Mouse (Mus musculus) spleen, adult 18-20 months (tissue): Measurements from ENCODE around the gene Mup6.
A peak's percentile ranks its signal among the peaks of the same experiment; 100 is the strongest.
"Not testable (repeated sequence)": the region's sequence is repeated elsewhere in the genome, so short reads cannot be mapped to it uniquely, and the experiment has no call there.

Source experiments
- DNase-seq, 2 experiments: peaks; one replicate each; pipeline ENCODE4 v3.0.0; 2022; ENCODE audit warnings: mixed read lengths in 2 of 2

Mup6 gene

GRCm38 (mm10) chr4:59963405-59964344 is at the start of gene Mup6:
Gene Mup6 (plus strand): TSS chr4:59964294.
- DNase-seq = no peak

- DNase-seq = no peak
These were observed 49.3 kb upstream of the Mup6 start, which contains the start of gene Slc46a2 for GRCm38 (mm10) chr4:59914608-59915403. Gene Slc46a2 (minus strand): TSS chr4:59915056.

- no peak for DNase-seq
These were observed 46.1 kb upstream of the Mup6 start for GRCm38 (mm10) chr4:59917966-59918365.

GRCm38 (mm10) chr4:59925082-59925481 is 39.0 kb upstream of the Mup6 start:
- peak; percentile 16 to 35 for DNase-seq

DNA sequence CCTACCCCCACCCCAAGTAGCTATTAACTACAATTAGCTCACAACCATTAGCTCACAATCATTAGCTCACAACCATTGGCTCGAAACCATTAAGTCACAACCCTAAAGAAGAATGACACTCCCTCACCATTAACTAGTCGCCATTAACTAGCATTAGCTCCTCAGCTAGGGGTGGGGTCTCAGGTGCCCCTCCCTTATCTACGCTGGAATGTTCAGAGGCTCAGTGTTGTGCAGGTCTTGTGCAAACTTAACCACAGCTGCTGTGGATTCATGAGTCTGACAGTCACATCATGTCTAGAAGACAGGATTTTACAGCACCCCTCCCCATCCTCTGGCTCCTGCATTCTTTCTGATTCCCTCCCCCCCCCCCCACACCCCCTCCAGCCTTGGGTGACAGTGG is 36.4 kb upstream of the Mup6 start:
- no peak for DNase-seq

DNA sequence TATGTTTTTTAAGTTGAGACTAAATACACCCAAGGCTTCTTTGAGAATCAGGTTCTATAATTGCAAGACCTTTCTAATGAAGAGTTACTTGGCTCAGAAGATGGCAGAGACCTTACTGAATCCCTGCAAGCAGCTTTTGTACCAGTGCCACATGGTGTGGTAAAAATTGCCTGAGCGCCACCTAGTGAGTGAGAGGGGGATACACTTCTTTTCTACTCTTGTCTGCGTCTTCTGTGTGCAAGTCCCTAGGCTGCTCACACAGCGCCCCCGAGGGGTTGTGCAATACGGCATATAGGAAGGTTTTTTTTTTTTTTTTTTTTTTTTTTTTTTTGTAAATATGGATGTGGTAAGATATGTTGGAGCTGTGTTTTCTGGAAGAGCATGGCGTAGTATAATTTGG is 35.7 kb upstream of the Mup6 start:
- peak; percentile 61 to 69 for DNase-seq

DNA sequence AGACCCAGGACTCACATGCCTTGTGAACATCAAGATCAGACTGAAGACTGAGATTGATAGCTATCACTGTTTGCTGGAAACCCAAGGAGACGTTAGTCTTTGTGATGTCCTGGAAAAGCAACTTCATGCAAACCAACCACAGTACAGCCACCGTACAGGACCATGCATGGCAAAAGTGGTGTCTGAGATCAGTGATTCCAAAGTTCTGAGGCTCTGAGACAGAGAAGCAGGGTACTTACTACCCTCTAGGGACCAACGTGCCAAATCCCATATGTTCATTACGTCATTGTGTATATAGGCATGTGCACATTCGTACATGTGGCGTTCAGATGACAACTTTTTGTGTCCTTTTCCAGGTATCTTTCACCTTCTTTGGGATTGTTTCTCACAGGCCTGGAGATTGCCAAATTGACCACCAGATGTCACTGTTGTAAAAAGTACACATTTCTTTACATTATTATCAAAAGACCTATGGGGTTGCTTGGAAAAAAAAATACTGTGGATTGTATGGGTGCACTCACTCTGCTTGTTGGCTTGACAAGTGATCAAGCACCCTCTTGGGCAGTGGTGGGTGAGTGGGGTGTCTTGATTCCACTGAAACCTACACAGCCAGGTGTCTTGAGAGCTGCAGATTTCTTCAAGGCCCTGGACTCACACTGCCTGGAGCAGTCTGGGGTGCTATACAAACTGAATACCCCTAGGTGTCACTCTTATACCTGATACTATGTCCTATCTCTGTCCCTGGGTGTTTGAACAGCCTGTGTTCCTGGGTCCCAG is 31.4 kb upstream of the Mup6 start:
- peak in 1 of 2 experiments; percentile 8 for DNase-seq

DNA sequence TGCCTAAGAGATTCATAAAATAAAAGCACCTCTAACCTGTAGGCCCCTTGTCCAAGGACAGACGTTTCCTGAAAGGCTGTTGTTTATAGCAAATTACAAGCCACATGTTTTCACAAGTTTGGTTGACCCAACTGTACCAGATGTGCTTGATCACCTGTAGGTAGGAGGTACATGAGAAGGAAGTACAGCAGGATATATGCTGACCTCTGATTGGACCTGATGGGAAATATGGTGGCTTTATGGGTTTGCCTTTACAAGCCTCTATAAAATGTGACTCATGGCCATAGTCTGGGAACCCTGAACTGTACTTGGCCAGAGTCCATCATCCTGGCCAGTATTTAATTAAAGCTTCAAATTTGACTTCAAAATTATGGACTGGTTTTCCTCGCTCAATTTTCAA is 26.6 kb upstream of the Mup6 start:
- DNase-seq = no peak

GRCm38 (mm10) chr4:59960610-59961009 is 3.5 kb upstream of the Mup6 start, which contains the start of gene Mup4:
Gene Mup4 (minus strand): TSS chr4:59960710.
- no peak for DNase-seq

DNA sequence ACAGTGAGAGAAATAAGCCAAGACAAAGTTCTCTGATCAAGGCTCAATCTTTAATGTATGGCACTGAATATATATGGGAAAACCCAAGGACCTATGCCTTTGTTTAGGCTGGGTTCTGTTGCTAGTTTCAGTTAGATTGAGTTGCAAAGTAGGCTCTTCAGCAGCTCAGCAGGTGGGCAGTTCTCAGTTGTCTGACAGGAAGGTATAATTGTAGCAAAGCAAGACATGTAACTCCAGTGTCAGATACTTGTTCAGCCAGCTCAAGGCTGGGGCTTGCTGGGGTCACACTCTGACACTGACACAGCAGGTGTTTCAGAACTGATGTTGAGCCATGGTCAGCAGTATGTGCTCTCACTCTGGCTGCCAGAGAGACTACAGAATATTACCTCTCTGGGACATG is 33.8 kb downstream of the Mup6 start:
- not testable (repeated sequence) for DNase-seq

DNA sequence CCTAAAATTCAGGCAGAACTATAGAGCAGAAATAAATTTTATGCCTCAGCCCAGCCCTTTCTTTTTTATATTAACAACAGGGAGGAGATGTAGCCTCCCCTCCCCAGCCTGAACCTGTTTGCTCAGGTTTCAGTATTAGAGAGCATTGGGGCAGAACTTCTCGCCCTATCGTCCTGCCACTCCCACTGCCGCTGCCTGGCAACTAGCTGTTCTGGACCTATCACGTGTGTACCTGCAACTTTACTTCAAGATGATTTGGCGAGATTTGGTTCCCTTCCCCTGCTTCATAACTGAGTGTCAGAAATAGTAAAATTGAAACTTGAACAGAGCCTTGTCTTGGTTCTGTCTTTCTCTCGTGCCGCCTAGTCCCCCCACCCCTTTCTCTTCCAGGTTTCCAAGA is 56.0 kb downstream of the Mup6 start:
- not testable (repeated sequence) for DNase-seq

DNA sequence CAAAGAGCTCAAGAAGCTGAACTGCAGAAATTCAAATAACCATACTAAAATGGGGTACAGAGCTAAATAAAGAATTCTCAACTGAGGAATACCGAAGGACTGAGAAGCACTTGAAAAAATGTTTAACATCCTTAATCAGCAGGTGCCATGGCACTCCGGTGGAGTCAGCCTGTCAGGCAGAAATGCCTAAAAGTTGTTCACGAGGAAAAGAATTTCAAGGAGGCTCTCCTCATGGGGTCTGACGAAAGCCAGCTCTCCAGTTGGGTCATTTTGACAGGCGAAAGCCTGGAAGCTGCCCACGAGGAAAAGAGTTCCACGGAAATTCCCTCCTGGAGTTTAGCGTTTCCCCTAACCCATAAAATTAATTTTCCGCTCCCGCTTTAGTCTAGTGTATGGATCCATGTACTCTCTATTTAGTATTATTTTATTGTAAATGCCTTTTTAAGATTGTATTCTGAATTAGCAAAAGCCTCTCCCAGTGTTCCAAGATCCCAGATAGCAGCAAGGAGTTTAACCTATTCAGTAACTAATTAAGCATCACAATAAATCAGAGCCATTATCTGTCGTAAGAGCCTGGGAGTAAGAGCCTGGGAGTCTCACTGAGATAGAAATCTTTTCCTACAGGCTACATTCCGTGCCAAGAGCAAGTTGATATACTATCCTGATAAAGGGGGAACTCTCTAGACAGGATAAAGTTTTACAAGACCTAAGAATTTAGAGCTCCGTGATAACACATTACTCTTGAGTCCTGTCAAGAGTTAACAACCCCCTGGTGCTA is 65.4 kb downstream of the Mup6 start:
- not testable (repeated sequence) for DNase-seq
